Mouse (Mus musculus): ENCODE measurements around the gene Rab1b.

- TF ChIP-seq CTCF (IDR thresholded peaks at IDR 0.05) = no peak
- TF ChIP-seq EP300 (IDR thresholded peaks at IDR 0.05) = no peak
Observed at GRCm38 (mm10) chr19:5052166-5052822, 54.6 kb downstream of the Rab1b start.

Data from lung, postnatal 0 days (tissue).